Mouse (Mus musculus): ENCODE data around the gene Rnd1. TPM values are rescaled to one million over a fixed set of nuclear protein-coding genes. Genes with fewer than 3 reads are reported as not detected.

Rnd1 gene
- polyA plus RNA-seq (2014; fragmentation: Illumina TruSeq; extraction: RNeasy Lipid Tissue Mini Kit (QIAGEN cat#74804); ENCODE audit: low read depth, low replicate concordance): 6.3 TPM

DNA sequence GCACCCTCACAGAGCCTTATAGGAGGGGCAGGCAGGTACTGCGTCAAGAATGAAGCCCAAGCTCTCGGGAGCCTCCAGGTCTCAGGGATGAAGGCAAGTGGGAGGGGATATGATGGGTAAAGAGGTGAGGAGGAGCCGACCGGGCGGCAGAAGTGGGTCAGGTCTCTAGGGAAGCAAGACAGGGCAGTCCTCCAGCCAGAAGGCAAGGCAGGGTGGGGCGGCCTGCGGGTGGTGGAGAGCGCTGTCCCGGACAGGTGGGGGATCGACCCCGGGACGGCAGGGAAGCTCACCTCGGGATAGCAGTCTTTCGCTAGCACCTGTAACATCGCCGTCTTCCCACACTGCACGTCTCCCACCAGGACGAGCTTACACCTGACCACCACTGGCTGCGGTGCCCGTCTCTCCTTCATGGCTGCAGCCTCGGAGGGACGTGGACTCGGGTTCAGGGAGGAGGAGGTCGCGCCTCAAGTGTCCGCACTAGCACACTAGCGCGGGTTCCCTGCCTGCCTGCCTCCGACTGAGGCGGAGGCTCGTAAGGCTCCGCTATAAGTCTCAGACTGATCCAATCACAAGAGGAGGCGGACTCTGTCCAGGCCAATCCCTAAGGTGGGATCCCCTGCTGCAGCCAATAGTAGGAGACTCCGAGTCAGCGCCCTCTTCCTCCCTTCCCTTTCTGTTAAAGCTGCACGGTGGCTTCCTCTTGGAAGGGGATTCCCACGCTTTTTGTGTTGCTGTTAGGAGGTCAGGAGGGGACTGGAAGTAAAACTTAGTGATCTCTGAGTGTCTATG is at the start of gene Rnd1:
Gene Rnd1 (minus strand): TSS at position 522 of the 789 bp plus-strand sequence.

DNA sequence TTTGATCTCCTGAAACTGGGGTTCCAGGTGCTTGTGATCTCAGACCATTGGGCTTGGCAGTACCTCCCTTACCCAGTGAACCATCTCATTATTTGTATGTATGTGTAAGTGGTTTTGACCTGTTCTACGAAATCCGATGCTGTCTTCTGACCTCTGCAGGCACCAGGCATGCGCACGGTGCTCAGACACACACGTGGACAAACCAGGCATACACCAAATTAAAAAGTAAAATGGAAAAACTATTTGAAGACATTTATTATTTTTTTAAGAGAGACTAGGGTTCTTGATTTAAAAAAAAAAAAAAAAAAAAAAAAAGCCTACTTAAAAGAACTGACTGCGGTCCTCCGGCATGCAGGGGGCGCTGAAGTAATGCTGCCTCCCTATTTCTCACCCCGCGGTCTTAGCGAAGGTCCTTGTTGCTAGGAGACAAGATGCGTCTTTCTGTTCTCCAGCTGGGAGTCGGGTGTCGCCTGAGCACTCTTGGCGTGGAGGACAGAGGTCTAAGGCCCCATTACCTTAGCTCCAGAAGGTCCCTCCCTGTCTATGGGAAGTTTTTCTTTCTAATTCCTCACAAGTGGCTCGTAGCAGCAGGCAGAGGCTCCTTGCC is 30.6 kb upstream of the Rnd1 start, which contains the start of gene Ccdc65:
Gene Ccdc65 (plus strand): TSS at position 442 of the 607 bp plus-strand sequence.

DNA sequence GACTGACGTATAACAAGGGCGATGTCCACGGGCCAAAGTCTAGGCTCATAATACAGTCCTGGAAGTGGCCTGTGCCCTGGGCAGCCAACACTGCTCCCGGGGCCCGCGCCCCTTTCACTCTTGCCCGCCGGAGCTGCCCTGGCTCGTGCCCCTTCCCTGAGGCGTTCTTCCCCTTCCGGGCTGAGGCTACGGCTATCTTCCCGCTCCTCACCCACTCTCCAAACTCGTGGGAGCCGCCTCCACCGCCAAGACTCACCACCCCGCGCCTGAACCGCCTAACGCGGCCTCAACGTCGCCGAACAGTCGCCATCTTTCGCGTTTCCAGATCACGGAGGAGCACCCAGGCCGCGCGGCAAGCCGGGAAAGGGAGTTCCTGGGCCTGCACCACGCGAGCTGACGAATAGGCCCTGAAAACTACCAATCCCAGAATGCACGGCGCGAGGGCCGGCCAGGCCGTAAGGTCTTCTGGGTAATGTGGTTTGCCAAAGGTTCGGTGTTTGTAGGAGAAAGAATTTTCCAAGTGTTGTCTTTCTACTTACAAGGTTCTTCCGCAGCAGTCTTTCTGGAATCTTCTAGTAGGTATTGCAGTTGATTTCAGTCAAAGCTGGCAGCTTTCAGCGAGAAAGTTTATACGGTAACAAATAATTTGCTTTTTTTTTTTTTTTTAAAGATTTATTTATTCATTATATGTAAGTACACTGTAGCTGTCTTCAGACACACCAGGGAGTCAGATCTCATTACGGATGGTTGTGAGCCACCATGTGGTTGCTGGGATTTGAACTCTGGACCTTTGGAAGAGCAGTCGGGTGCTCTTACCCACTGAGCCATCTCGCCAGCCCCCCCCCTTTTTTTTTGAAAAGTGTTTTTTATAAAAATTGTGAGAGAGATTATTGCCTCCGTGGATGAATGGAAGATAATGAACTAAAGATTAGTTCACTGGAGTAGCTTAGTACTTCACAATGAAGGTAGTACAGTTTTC is 14.4 kb downstream of the Rnd1 start, which contains the start of gene Ddx23:
Gene Ddx23 (minus strand): TSS at position 328 of the 979 bp plus-strand sequence.

DNA sequence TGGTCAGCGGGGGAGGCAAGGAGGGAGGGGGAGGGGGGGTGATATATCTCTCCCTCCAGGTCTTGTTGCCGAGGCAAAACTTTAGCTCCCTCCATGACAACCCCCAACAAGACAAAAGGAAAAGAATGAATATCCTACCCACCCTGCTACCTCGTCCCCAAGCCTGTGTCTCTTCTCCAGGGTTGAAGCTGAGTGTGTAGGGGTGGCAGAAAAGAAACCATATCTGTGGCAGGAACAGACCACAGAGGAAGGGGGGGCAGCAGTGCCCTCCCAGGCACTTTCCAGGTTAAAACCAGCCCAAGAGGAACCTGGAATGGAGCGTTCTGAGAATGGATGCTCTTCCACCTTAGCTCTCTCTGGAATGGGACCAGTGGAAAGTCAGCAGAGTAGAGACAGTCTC is 46.7 kb downstream of the Rnd1 start, which contains the start of gene Cacnb3:
Gene Cacnb3 (plus strand): TSS at position 301 of the 400 bp plus-strand sequence.

Other genes with a start within 250 kb of the Rnd1 start
- gene Olfr282, start 246.2 kb downstream of the Rnd1 start, polyA plus RNA-seq (2014; fragmentation: Illumina TruSeq; extraction: RNeasy Lipid Tissue Mini Kit (QIAGEN cat#74804); ENCODE audit: low read depth, low replicate concordance): not detected
- not detected for gene Olfr281, start 224.9 kb downstream of the Rnd1 start, polyA plus RNA-seq (2014; fragmentation: Illumina TruSeq; extraction: RNeasy Lipid Tissue Mini Kit (QIAGEN cat#74804); ENCODE audit: low read depth, low replicate concordance)
- not detected for gene OR5BS1P, start 207.6 kb downstream of the Rnd1 start, polyA plus RNA-seq (2014; fragmentation: Illumina TruSeq; extraction: RNeasy Lipid Tissue Mini Kit (QIAGEN cat#74804); ENCODE audit: low read depth, low replicate concordance)
- gene Lalba, start 194.7 kb downstream of the Rnd1 start, polyA plus RNA-seq (2014; fragmentation: Illumina TruSeq; extraction: RNeasy Lipid Tissue Mini Kit (QIAGEN cat#74804); ENCODE audit: low read depth, low replicate concordance): not detected
- not detected for gene Olfr279, start 185.1 kb downstream of the Rnd1 start, polyA plus RNA-seq (2014; fragmentation: Illumina TruSeq; extraction: RNeasy Lipid Tissue Mini Kit (QIAGEN cat#74804); ENCODE audit: low read depth, low replicate concordance)
- gene Kansl2, start 143.2 kb downstream of the Rnd1 start, polyA plus RNA-seq (2014; fragmentation: Illumina TruSeq; extraction: RNeasy Lipid Tissue Mini Kit (QIAGEN cat#74804); ENCODE audit: low read depth, low replicate concordance): 18.8 TPM
- gene Ccnt1, start 106.5 kb downstream of the Rnd1 start, polyA plus RNA-seq (2014; fragmentation: Illumina TruSeq; extraction: RNeasy Lipid Tissue Mini Kit (QIAGEN cat#74804); ENCODE audit: low read depth, low replicate concordance): 25.8 TPM
- not detected for gene 4930415O20Rik, start 106.5 kb downstream of the Rnd1 start, polyA plus RNA-seq (2014; fragmentation: Illumina TruSeq; extraction: RNeasy Lipid Tissue Mini Kit (QIAGEN cat#74804); ENCODE audit: low read depth, low replicate concordance)
- gene Adcy6, start 67.4 kb downstream of the Rnd1 start, polyA plus RNA-seq (2014; fragmentation: Illumina TruSeq; extraction: RNeasy Lipid Tissue Mini Kit (QIAGEN cat#74804); ENCODE audit: low read depth, low replicate concordance): 2.4 TPM
- gene Cacnb3, start 46.6 kb downstream of the Rnd1 start, polyA plus RNA-seq (2014; fragmentation: Illumina TruSeq; extraction: RNeasy Lipid Tissue Mini Kit (QIAGEN cat#74804); ENCODE audit: low read depth, low replicate concordance): not detected
- 2.8 TPM for gene Ddx23, start 14.6 kb downstream of the Rnd1 start, polyA plus RNA-seq (2014; fragmentation: Illumina TruSeq; extraction: RNeasy Lipid Tissue Mini Kit (QIAGEN cat#74804); ENCODE audit: low read depth, low replicate concordance)
- not detected for gene Ccdc65, start 30.7 kb upstream of the Rnd1 start, polyA plus RNA-seq (2014; fragmentation: Illumina TruSeq; extraction: RNeasy Lipid Tissue Mini Kit (QIAGEN cat#74804); ENCODE audit: low read depth, low replicate concordance)
- 1.7 TPM for gene Fkbp11, start 50.7 kb upstream of the Rnd1 start, polyA plus RNA-seq (2014; fragmentation: Illumina TruSeq; extraction: RNeasy Lipid Tissue Mini Kit (QIAGEN cat#74804); ENCODE audit: low read depth, low replicate concordance)
- gene Arf3, start 85.8 kb upstream of the Rnd1 start, polyA plus RNA-seq (2014; fragmentation: Illumina TruSeq; extraction: RNeasy Lipid Tissue Mini Kit (QIAGEN cat#74804); ENCODE audit: low read depth, low replicate concordance): 14.6 TPM
- gene Wnt10b, start 100.7 kb upstream of the Rnd1 start, polyA plus RNA-seq (2014; fragmentation: Illumina TruSeq; extraction: RNeasy Lipid Tissue Mini Kit (QIAGEN cat#74804); ENCODE audit: low read depth, low replicate concordance): not detected
- gene Wnt1, start 112.4 kb upstream of the Rnd1 start, polyA plus RNA-seq (2014; fragmentation: Illumina TruSeq; extraction: RNeasy Lipid Tissue Mini Kit (QIAGEN cat#74804); ENCODE audit: low read depth, low replicate concordance): not detected
- not detected for gene Ddn, start 132.0 kb upstream of the Rnd1 start, polyA plus RNA-seq (2014; fragmentation: Illumina TruSeq; extraction: RNeasy Lipid Tissue Mini Kit (QIAGEN cat#74804); ENCODE audit: low read depth, low replicate concordance)
- gene Prkag1, start 154.1 kb upstream of the Rnd1 start, polyA plus RNA-seq (2014; fragmentation: Illumina TruSeq; extraction: RNeasy Lipid Tissue Mini Kit (QIAGEN cat#74804); ENCODE audit: low read depth, low replicate concordance): 28.5 TPM
- gene Kmt2d, start 193.7 kb upstream of the Rnd1 start, polyA plus RNA-seq (2014; fragmentation: Illumina TruSeq; extraction: RNeasy Lipid Tissue Mini Kit (QIAGEN cat#74804); ENCODE audit: low read depth, low replicate concordance): 2.6 TPM
- gene Rhebl1, start 217.1 kb upstream of the Rnd1 start, polyA plus RNA-seq (2014; fragmentation: Illumina TruSeq; extraction: RNeasy Lipid Tissue Mini Kit (QIAGEN cat#74804); ENCODE audit: low read depth, low replicate concordance): not detected
- not detected for gene Dhh, start 221.1 kb upstream of the Rnd1 start, polyA plus RNA-seq (2014; fragmentation: Illumina TruSeq; extraction: RNeasy Lipid Tissue Mini Kit (QIAGEN cat#74804); ENCODE audit: low read depth, low replicate concordance)
- 3.3 TPM for gene Lmbr1l, start 240.8 kb upstream of the Rnd1 start, polyA plus RNA-seq (2014; fragmentation: Illumina TruSeq; extraction: RNeasy Lipid Tissue Mini Kit (QIAGEN cat#74804); ENCODE audit: low read depth, low replicate concordance)

Data from liver, adult 10 weeks (tissue).